Mouse (Mus musculus) cerebellum, adult 11-12 months (tissue): Measurements from ENCODE around the gene Pced1b.
"Not testable (repeated sequence)": the region's sequence is repeated elsewhere in the genome, so short reads cannot be mapped to it uniquely, and the experiment has no call there.

Experiments
- DNase-seq: peaks from one replicate; pipeline ENCODE4 v3.0.0; 2022

Pced1b gene

GRCm38 (mm10) chr15:97345110-97345509 is 98.2 kb downstream of the Pced1b start:
- DNase-seq, result no peak

GRCm38 (mm10) chr15:97345917-97346316 is 99.0 kb downstream of the Pced1b start:
- no peak for DNase-seq

GRCm38 (mm10) chr15:97346413-97346812 is 99.5 kb downstream of the Pced1b start:
- no peak for DNase-seq

GRCm38 (mm10) chr15:97346897-97347296 is 100.0 kb downstream of the Pced1b start:
- no peak for DNase-seq

- no peak for DNase-seq
These were observed 101.8 kb downstream of the Pced1b start for GRCm38 (mm10) chr15:97348566-97349315.

- no peak for DNase-seq
These were observed 103.6 kb downstream of the Pced1b start for GRCm38 (mm10) chr15:97350528-97350927.

- DNase-seq, result peak; percentile 15
These were observed 104.1 kb downstream of the Pced1b start for GRCm38 (mm10) chr15:97351016-97351415.

GRCm38 (mm10) chr15:97351681-97352080 is 104.8 kb downstream of the Pced1b start:
- no peak for DNase-seq

- no peak for DNase-seq
These were observed 108.9 kb downstream of the Pced1b start for GRCm38 (mm10) chr15:97355676-97356303.

- DNase-seq, result no peak
These were observed 110.1 kb downstream of the Pced1b start for GRCm38 (mm10) chr15:97357016-97357415.

GRCm38 (mm10) chr15:97360842-97361770 is 114.2 kb downstream of the Pced1b start:
- no peak for DNase-seq

- DNase-seq, result no peak
These were observed 114.9 kb downstream of the Pced1b start for GRCm38 (mm10) chr15:97361771-97362171.

GRCm38 (mm10) chr15:97364271-97364670 is 117.4 kb downstream of the Pced1b start:
- not testable (repeated sequence) for DNase-seq

GRCm38 (mm10) chr15:97364968-97365367 is 118.1 kb downstream of the Pced1b start:
- no peak for DNase-seq

- no peak for DNase-seq
These were observed 121.2 kb downstream of the Pced1b start for GRCm38 (mm10) chr15:97368035-97368608.

GRCm38 (mm10) chr15:97368631-97369030 is 121.7 kb downstream of the Pced1b start:
- DNase-seq, result no peak

- no peak for DNase-seq
These were observed 122.2 kb downstream of the Pced1b start for GRCm38 (mm10) chr15:97369144-97369543.

GRCm38 (mm10) chr15:97370880-97371279 is 124.0 kb downstream of the Pced1b start:
- DNase-seq, result no peak

- DNase-seq, result not testable (repeated sequence)
These were observed 125.1 kb downstream of the Pced1b start for GRCm38 (mm10) chr15:97372043-97372442.

- no peak for DNase-seq
These were observed 125.8 kb downstream of the Pced1b start for GRCm38 (mm10) chr15:97372611-97373131.

- DNase-seq, result no peak
These were observed 126.5 kb downstream of the Pced1b start for GRCm38 (mm10) chr15:97373203-97374084.
